Mouse (Mus musculus): ENCODE data around the gene Smc3. TPM values are rescaled to one million over a fixed set of nuclear protein-coding genes. Genes with fewer than 3 reads are reported as not detected.

Smc3 gene
- polyA plus RNA-seq, 1 experiment from 2014 or later: 90.1 TPM

DNA sequence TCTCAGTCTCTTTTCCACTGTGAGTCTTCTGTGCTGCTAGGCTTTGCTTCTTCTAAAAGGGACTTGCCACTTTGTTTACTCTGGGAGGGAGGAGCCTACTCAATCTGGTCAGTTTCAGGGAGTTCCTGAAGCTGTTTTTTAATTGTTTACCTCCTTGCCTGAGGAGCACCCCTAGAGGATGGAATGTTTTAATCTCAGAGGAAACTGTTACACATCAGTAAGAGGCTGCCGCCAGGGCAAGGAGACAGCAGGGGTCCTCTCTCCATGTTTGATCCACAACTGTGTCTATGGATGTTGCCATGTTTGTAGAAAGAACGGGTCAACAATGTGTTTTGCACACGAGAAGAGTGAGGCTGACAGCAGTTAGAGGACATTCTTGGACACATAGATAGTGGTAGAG lies 39.8 kb upstream of the Smc3 start:
- ATAC-seq (ENCODE audit: insufficient read depth, low FRiP score, low TSS enrichment) (no peak), DNase-seq (ENCODE audit: low spot score) (no peak)
- H3K27ac ChIP-seq (ENCODE audit: low read depth, low read length): no peak overlapping the region
- no peaks in the 10 kb centered on the region for H3K4me1 ChIP-seq (ENCODE audit: control insufficient read depth, insufficient read depth, low read length)
- no peaks in the 10 kb centered on the region for H3K27me3 ChIP-seq (ENCODE audit: control insufficient read depth, insufficient read depth, low read length)
- H3K9ac ChIP-seq (ENCODE audit: low read length): no peak overlapping the region
- H3K4me2 ChIP-seq (ENCODE audit: low read depth): no peak overlapping the region
- no peaks in the 10 kb centered on the region for H3K36me3 ChIP-seq (ENCODE audit: control insufficient read depth, insufficient read depth, low read length)
- no peak overlapping the region for H3K4me3 ChIP-seq (ENCODE audit: low read depth, low read length)
- no peaks in the 10 kb centered on the region for H3K9me3 ChIP-seq (ENCODE audit: control insufficient read depth, low read length)
- WGBS: 74% methylated on average over 3 of the region's 3 CpGs

DNA sequence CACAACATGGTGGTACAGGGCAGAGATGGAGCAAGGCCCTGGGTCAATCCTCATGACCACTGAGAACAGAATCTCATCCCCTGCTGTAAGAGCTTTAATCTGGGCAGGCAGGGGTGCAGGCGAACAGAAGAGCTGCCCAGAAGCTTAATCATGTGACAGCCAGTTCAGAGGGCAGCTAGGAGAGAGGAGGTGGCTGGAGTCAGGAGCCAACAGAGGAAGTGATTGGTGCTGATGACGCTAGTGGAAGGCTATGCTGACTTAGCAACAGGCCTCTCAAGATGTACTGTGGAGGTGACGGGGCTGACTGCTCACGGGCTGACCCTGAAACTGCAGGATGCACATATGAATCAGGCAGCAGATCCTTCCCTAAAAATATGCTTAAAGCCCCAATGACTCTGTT lies 36.0 kb upstream of the Smc3 start:
- no peak overlapping the region for H3K4me2 ChIP-seq (ENCODE audit: low read depth)
- H3K9ac ChIP-seq (ENCODE audit: low read length): no peak overlapping the region
- no peaks in the 10 kb centered on the region for H3K27me3 ChIP-seq (ENCODE audit: control insufficient read depth, insufficient read depth, low read length)
- DNase-seq (ENCODE audit: low spot score): no peak
- H3K36me3 ChIP-seq (ENCODE audit: control insufficient read depth, insufficient read depth, low read length): no peaks in the 10 kb centered on the region
- H3K4me3 ChIP-seq (ENCODE audit: low read depth, low read length): no peak overlapping the region
- no peaks in the 10 kb centered on the region for H3K9me3 ChIP-seq (ENCODE audit: control insufficient read depth, low read length)
- WGBS: 55% methylated on average over 4 of the region's 4 CpGs
- H3K27ac ChIP-seq (ENCODE audit: low read depth, low read length): no peak overlapping the region
- ATAC-seq (ENCODE audit: insufficient read depth, low FRiP score, low TSS enrichment): no peak
- H3K4me1 ChIP-seq (ENCODE audit: control insufficient read depth, insufficient read depth, low read length): no peaks in the 10 kb centered on the region

DNA sequence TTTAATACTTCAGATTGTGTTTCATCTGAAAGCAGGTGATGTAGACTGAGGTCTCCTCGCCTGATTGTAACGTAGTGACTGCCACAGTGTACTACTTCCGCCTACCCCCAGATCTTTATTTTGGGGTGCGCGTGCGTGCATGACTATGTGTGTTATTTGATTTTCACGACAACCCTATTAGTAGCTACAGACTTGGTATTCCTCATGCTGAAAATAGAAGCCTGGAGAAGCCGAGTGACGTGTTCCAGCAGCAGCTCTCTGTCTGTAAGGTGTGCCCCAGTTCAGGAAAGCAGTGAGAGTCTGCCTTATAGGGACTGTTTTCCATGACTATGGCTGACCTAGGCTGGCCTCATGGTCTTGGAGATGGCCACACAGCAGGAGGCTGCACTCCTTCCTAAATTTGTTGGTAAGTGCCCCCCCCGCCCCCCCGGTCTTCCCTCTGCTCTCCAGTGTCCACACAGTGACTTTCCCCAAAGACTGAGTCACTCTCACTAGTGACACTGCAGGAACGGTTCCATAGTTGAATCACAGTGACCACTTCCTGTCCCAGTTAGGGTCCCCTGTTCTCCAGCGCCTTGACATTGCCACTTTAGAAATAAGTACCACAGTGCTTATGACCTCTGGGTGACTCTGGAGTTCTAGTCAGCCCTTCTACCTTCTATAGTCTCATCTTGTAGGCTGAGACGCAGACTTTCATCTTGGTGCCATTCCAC lies 34.5 kb upstream of the Smc3 start:
- 93% methylated on average over 14 of the region's 14 CpGs for WGBS
- Histone ChIP-seq H3K36me3 (ENCODE audit: control insufficient read depth, insufficient read depth, low read length) (no peaks in the 10 kb centered on the region), H3K4me1 (ENCODE audit: control insufficient read depth, insufficient read depth, low read length) (no peaks in the 10 kb centered on the region), H3K27ac (ENCODE audit: low read depth, low read length) (no peak overlapping the region), H3K9me3 (ENCODE audit: control insufficient read depth, low read length) (no peaks in the 10 kb centered on the region), H3K9ac (ENCODE audit: low read length) (no peak overlapping the region), H3K4me3 (ENCODE audit: low read depth, low read length) (no peak overlapping the region), H3K4me2 (ENCODE audit: low read depth) (no peak overlapping the region), H3K27me3 (ENCODE audit: control insufficient read depth, insufficient read depth, low read length) (no peaks in the 10 kb centered on the region)
- no peak for ATAC-seq (ENCODE audit: insufficient read depth, low FRiP score, low TSS enrichment)
- no peak for DNase-seq (ENCODE audit: low spot score)

DNA sequence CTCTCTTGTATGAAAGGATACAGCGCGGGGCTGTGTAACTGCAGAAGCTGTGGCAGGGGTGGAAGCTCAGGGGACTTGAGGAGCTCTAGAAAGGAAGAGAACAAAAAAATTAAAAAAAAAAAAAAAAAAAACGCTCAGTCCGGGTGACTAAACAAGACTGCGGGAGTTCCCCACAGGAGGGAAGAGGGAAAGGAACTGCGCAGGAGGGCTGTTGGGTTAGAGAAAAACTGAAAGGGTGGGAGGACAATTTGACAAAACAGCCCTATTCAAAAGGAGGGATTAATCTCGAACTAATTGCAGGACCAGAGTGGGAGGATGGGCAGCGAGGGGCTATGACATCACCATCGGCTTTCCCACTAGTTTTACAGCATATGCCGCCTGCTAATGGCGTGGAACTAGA lies 32.3 kb upstream of the Smc3 start:
- H3K27me3 ChIP-seq (ENCODE audit: control insufficient read depth, insufficient read depth, low read length): no peaks in the 10 kb centered on the region
- WGBS: 27% methylated on average over 11 of the region's 11 CpGs
- no peak overlapping the region for H3K4me3 ChIP-seq (ENCODE audit: low read depth, low read length)
- no peak overlapping the region for H3K4me2 ChIP-seq (ENCODE audit: low read depth)
- H3K27ac ChIP-seq (ENCODE audit: low read depth, low read length): no peak overlapping the region
- ATAC-seq (ENCODE audit: insufficient read depth, low FRiP score, low TSS enrichment): no peak
- H3K9ac ChIP-seq (ENCODE audit: low read length): no peak overlapping the region
- no peaks in the 10 kb centered on the region for H3K36me3 ChIP-seq (ENCODE audit: control insufficient read depth, insufficient read depth, low read length)
- H3K4me1 ChIP-seq (ENCODE audit: control insufficient read depth, insufficient read depth, low read length): no peaks in the 10 kb centered on the region
- peak; percentile 25 for DNase-seq (ENCODE audit: low spot score)
- H3K9me3 ChIP-seq (ENCODE audit: control insufficient read depth, low read length): no peaks in the 10 kb centered on the region

DNA sequence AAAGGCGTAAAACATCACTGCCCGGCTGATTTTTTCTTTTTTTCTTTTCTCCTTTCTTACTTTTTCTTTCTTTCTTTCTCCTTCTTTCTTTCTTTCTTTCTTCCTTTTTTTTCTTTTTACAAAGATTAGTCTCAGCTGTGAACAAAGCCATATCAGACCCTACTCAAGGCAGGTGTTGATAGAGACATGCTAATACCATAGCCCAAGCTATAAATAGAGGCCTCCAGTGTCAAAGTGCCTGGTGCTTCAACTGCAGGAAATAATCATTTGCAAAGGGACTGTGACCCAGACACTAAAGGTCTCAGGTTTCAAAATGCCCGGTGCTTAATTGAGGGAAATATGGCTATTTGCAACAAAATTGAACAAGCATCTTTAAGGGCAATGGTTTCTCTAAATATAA lies 31.6 kb upstream of the Smc3 start:
- no peaks in the 10 kb centered on the region for H3K36me3 ChIP-seq (ENCODE audit: control insufficient read depth, insufficient read depth, low read length)
- H3K9me3 ChIP-seq (ENCODE audit: control insufficient read depth, low read length): no peaks in the 10 kb centered on the region
- 81% methylated on average over 3 of the region's 3 CpGs for WGBS
- no peaks in the 10 kb centered on the region for H3K4me1 ChIP-seq (ENCODE audit: control insufficient read depth, insufficient read depth, low read length)
- H3K27me3 ChIP-seq (ENCODE audit: control insufficient read depth, insufficient read depth, low read length): no peaks in the 10 kb centered on the region
- no peak overlapping the region for H3K4me3 ChIP-seq (ENCODE audit: low read depth, low read length)
- no peak overlapping the region for H3K9ac ChIP-seq (ENCODE audit: low read length)
- H3K27ac ChIP-seq (ENCODE audit: low read depth, low read length): no peak overlapping the region
- DNase-seq (ENCODE audit: low spot score) (no peak), ATAC-seq (ENCODE audit: insufficient read depth, low FRiP score, low TSS enrichment) (no peak)
- no peak overlapping the region for H3K4me2 ChIP-seq (ENCODE audit: low read depth)

DNA sequence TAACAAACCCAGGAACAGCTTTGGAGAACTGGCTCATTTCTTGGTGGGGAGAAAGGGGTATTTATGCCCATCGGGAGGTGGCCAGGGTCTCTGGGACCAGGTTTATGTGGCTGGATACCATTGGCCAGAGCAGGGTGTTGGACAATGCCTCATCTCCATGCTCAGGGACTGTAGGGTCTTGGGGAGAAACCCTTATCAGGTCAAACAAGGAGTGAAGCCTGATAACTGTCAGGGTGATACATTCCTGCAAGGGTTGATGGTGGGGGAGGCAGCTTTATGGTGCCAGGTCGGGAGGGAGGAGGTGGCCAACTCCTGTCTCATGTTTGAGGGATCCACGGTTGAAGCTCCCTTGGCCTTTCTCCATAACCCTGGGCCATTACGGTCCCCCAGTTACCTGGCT lies 29.1 kb upstream of the Smc3 start:
- Histone ChIP-seq H3K27me3 (ENCODE audit: control insufficient read depth, insufficient read depth, low read length) (no peaks in the 10 kb centered on the region), H3K4me2 (ENCODE audit: low read depth) (no peak overlapping the region), H3K9ac (ENCODE audit: low read length) (no peak overlapping the region), H3K27ac (ENCODE audit: low read depth, low read length) (no peak overlapping the region), H3K4me3 (ENCODE audit: low read depth, low read length) (no peak overlapping the region), H3K9me3 (ENCODE audit: control insufficient read depth, low read length) (no peaks in the 10 kb centered on the region), H3K4me1 (ENCODE audit: control insufficient read depth, insufficient read depth, low read length) (no peaks in the 10 kb centered on the region), H3K36me3 (ENCODE audit: control insufficient read depth, insufficient read depth, low read length) (no peaks in the 10 kb centered on the region)
- 82% methylated on average over 4 of the region's 4 CpGs for WGBS
- DNase-seq (ENCODE audit: low spot score) (no peak), ATAC-seq (ENCODE audit: insufficient read depth, low FRiP score, low TSS enrichment) (no peak)

DNA sequence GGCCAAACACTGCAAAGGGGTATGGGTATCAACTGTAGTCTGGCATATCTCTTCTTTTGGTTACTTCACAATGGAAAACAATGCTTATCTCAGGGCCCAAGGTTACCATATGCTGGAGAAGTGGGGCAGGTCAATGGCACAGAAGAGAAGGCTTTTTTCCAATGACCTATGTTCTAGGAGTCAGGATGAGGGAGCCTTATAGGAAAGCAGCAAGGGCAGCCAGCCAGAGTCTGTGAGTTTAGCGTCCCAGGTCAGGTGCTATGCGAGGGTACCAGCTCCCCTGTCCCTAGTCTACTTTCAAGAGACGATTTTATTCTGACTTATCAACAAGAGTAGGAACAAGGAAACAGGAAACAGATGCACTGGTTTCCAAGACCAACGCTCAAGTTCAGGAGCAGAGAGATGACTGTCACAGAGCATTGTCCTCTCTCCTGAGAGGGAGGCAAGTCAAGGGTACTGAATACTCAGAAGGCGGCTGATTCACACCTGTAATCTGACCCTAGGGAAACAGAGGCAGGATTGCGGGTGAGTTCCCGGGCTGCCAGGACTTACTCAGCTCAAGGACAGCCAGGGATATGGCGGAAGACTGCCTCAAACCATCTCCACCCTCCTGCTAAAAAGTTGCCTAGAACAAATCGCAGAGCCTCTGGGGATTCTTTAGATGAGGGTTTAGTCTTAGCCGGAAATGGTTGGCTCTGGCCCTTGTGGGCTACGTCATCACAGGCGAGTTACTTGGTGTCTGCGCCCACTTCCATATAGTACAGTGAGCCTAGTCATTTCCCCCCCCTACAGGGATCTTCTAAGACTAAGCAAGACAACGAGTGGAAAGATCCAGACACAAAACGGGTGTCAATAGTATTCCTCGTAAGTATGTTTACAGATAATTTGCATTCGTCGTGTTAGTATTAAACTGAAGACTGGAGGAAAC lies 28.4 kb upstream of the Smc3 start:
- WGBS: 81% methylated on average over 18 of the region's 18 CpGs
- no peak for DNase-seq (ENCODE audit: low spot score)

DNA sequence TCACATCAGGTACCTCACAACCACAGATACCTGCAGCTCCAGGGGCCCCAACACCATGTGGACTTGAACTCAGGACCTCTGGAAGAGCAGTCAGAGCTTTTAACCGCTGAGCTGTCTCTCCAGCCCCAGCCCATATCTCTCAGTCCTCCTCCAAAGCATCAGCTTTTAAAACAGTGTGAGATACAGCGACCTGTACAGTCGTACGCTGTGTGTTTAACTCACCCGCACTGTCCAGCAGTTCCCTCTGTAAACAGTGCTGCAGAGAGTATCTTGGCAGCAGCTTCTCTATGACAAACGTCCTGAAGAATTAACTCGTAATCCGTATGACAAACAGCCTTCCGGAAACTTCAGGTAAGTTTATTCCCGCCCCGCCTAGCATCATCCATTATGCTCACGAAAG lies 27.6 kb upstream of the Smc3 start:
- no peak overlapping the region for H3K4me2 ChIP-seq (ENCODE audit: low read depth)
- H3K9ac ChIP-seq (ENCODE audit: low read length): no peak overlapping the region
- no peaks in the 10 kb centered on the region for H3K27me3 ChIP-seq (ENCODE audit: control insufficient read depth, insufficient read depth, low read length)
- H3K4me1 ChIP-seq (ENCODE audit: control insufficient read depth, insufficient read depth, low read length): no peaks in the 10 kb centered on the region
- H3K27ac ChIP-seq (ENCODE audit: low read depth, low read length): no peak overlapping the region
- H3K4me3 ChIP-seq (ENCODE audit: low read depth, low read length): no peak overlapping the region
- WGBS: 92% methylated on average over 12 of the region's 12 CpGs
- H3K9me3 ChIP-seq (ENCODE audit: control insufficient read depth, low read length): no peaks in the 10 kb centered on the region
- H3K36me3 ChIP-seq (ENCODE audit: control insufficient read depth, insufficient read depth, low read length): no peaks in the 10 kb centered on the region
- DNase-seq (ENCODE audit: low spot score) (no peak), ATAC-seq (ENCODE audit: insufficient read depth, low FRiP score, low TSS enrichment) (no peak)

More for the DNA sequence above, 28.4 kb upstream of the Smc3 start:
- no peak overlapping the region for H3K9ac ChIP-seq (ENCODE audit: low read length)
- no peak overlapping the region for H3K4me3 ChIP-seq (ENCODE audit: low read depth, low read length)
- H3K4me1 ChIP-seq (ENCODE audit: control insufficient read depth, insufficient read depth, low read length): no peaks in the 10 kb centered on the region
- no peak for ATAC-seq (ENCODE audit: insufficient read depth, low FRiP score, low TSS enrichment)
- H3K27ac ChIP-seq (ENCODE audit: low read depth, low read length): no peak overlapping the region
- no peaks in the 10 kb centered on the region for H3K9me3 ChIP-seq (ENCODE audit: control insufficient read depth, low read length)
- no peaks in the 10 kb centered on the region for H3K36me3 ChIP-seq (ENCODE audit: control insufficient read depth, insufficient read depth, low read length)
- no peaks in the 10 kb centered on the region for H3K27me3 ChIP-seq (ENCODE audit: control insufficient read depth, insufficient read depth, low read length)
- H3K4me2 ChIP-seq (ENCODE audit: low read depth): no peak overlapping the region

DNA sequence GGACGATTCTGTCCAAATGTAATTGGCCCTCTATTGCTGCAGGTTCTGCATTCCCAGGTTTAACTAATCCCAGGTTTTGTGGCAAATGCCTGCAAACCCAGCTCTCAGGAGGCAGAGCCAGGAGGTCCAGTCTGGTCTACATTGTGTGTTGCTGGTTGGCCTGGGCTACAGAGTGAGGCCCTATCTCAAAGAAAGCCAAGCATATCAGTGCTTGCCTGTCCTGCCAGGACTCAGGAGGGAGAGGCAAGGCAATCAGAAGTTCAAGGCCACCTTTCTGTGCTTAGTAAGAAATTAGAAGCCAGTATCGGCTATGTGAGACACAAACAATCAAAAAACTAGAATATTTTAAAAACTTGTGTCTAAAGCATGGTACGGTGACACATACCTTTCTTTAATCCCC lies 27.0 kb upstream of the Smc3 start:
- 89% methylated on average over 3 of the region's 3 CpGs for WGBS
- Histone ChIP-seq H3K9me3 (ENCODE audit: control insufficient read depth, low read length) (no peaks in the 10 kb centered on the region), H3K9ac (ENCODE audit: low read length) (no peak overlapping the region), H3K36me3 (ENCODE audit: control insufficient read depth, insufficient read depth, low read length) (no peaks in the 10 kb centered on the region), H3K27ac (ENCODE audit: low read depth, low read length) (no peak overlapping the region), H3K4me3 (ENCODE audit: low read depth, low read length) (no peak overlapping the region), H3K4me2 (ENCODE audit: low read depth) (no peak overlapping the region), H3K27me3 (ENCODE audit: control insufficient read depth, insufficient read depth, low read length) (no peaks in the 10 kb centered on the region), H3K4me1 (ENCODE audit: control insufficient read depth, insufficient read depth, low read length) (no peaks in the 10 kb centered on the region)
- no peak for DNase-seq (ENCODE audit: low spot score)
- no peak for ATAC-seq (ENCODE audit: insufficient read depth, low FRiP score, low TSS enrichment)

Measured in neural tube, embryonic 11.5 days (tissue).